Mouse (Mus musculus) heart, embryonic 15.5 days (tissue): ENCODE results near the gene Tmem170b. TPM values are rescaled to one million over a fixed set of nuclear protein-coding genes. Genes with fewer than 3 reads are reported as not detected.

ENCODE experiments used
- ATAC-seq: fragments of 200-750 bp; cut with Nextera tagmentation; replicated peaks from 2 replicates; pipeline ENCODE4 v1.8.0; 2017; ENCODE audit warnings: low read depth, moderate TSS enrichment; ENCODE audit not compliant: insufficient number of reproducible peaks, insufficient read depth, low FRiP score
- H3K27ac ChIP-seq: fragments of 300-500 bp; sonication (generic); 2 replicates; pipeline ENCODE4 v1.5.1; 2015; ENCODE audit warnings: mild to moderate bottlenecking, inconsistent platforms
- H3K27me3 ChIP-seq: fragments of 300-500 bp; sonication (generic); 2 replicates; pipeline ENCODE4 v1.6.1; 2015; ENCODE audit warnings: inconsistent platforms
- H3K36me3 ChIP-seq: fragments of 300-500 bp; sonication (generic); 2 replicates; pipeline ENCODE4 v1.6.1; 2015; ENCODE audit warnings: mild to moderate bottlenecking, inconsistent platforms
- H3K4me1 ChIP-seq: fragments of 300-500 bp; sonication (generic); replicated peaks from 2 replicates; pipeline ENCODE4 v1.6.1; 2015; ENCODE audit warnings: inconsistent platforms
- H3K4me2 ChIP-seq: fragments of 300-500 bp; sonication (generic); 2 replicates; pipeline ENCODE4 v1.6.1; 2015; ENCODE audit warnings: inconsistent platforms, mild to moderate bottlenecking, moderate library complexity
- H3K4me3 ChIP-seq: fragments of 300-500 bp; sonication (generic); 2 replicates; pipeline ENCODE4 v1.5.1; 2015; ENCODE audit warnings: mild to moderate bottlenecking, inconsistent platforms
- H3K9ac ChIP-seq: fragments of 300-500 bp; sonication (generic); 2 replicates; pipeline ENCODE4 v1.6.1; 2015; ENCODE audit warnings: mild to moderate bottlenecking, inconsistent platforms
- H3K9me3 ChIP-seq: fragments of 300-500 bp; sonication (generic); replicated peaks from 2 replicates; pipeline ENCODE4 v1.6.1; 2016; ENCODE audit warnings: inconsistent platforms
- WGBS: fragments of 180-500 bp; shearing (Covaris S2); methylation state at CpG from one replicate; pipeline ENCODE4 v1.1.7; 2015; ENCODE audit warnings: mixed read lengths; 5-methylcytosine and 5-hydroxymethylcytosine counted together
- polyA plus RNA-seq: library from polyadenylated mRNA; unstranded; fragments of >200 nt; fragmentation: Nextera tagmentation; extraction: Ambion mirVana; gene quantifications from 2 replicates; pipeline ENCODE4 v1.2.1, GENCODE M21; 2015

Tmem170b gene
- polyA plus RNA-seq, 1 experiment from 2014 or later, result 11.2 TPM

GRCm38 (mm10) chr13:41645483-41645859 lies 39.8 kb downstream of the Tmem170b start:
- Histone ChIP-seq H3K36me3 (no peaks in the 10 kb centered on the region), H3K27me3 (no peaks in the 10 kb centered on the region), H3K9ac (no peak overlapping the region), H3K27ac (no peak overlapping the region), H3K4me2 (no peak overlapping the region), H3K9me3 (no peaks in the 10 kb centered on the region), H3K4me1 (peaks cover 34% of the 10 kb centered on the region), H3K4me3 (no peak overlapping the region)
- ATAC-seq, result no peak
- WGBS, result 55% methylated on average over 5 of the region's 5 CpGs

- no peak overlapping the region for H3K4me2 ChIP-seq
- H3K27ac ChIP-seq, result no peak overlapping the region
- WGBS, result 83% methylated on average over 6 of the region's 6 CpGs
- no peaks in the 10 kb centered on the region for H3K27me3 ChIP-seq
- no peaks in the 10 kb centered on the region for H3K36me3 ChIP-seq
- no peak overlapping the region for H3K4me3 ChIP-seq
- H3K9me3 ChIP-seq, result no peaks in the 10 kb centered on the region
- H3K9ac ChIP-seq, result no peak overlapping the region
- peaks cover 34% of the 10 kb centered on the region for H3K4me1 ChIP-seq
- no peak for ATAC-seq
These were observed 42.3 kb downstream of the Tmem170b start for GRCm38 (mm10) chr13:41647976-41648375.

- WGBS, result 72% methylated on average over 7 of the region's 7 CpGs
- Histone ChIP-seq H3K27me3 (no peaks in the 10 kb centered on the region), H3K4me1 (peaks cover 12% of the 10 kb centered on the region), H3K4me3 (no peak overlapping the region), H3K36me3 (no peaks in the 10 kb centered on the region), H3K9ac (no peak overlapping the region), H3K4me2 (no peak overlapping the region), H3K9me3 (no peaks in the 10 kb centered on the region), H3K27ac (no peak overlapping the region)
- no peak for ATAC-seq
These were observed 45.0 kb downstream of the Tmem170b start for GRCm38 (mm10) chr13:41650665-41651064.

DNA sequence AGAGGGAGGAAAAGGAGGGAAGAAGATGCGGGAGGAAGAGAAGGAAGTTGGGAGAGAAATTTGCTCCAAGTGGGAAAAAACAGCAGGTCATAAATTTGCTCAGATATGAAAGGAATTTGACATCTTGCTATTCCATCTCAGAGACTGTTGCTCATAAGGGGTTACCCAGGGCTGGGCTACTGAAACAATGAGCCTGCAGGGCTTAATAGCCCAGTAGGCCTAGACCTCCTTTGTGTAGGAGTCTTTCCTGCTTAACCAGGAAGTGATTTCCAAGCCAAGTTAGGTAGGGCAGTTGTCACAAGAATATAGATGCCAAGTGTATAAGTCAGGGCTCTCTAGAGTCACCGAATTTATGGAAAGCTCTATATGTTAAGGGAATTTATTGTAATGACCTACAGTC lies 48.1 kb downstream of the Tmem170b start:
- peaks cover 15% of the 10 kb centered on the region for H3K4me1 ChIP-seq
- no peaks in the 10 kb centered on the region for H3K9me3 ChIP-seq
- H3K36me3 ChIP-seq, result no peaks in the 10 kb centered on the region
- H3K27me3 ChIP-seq, result no peaks in the 10 kb centered on the region
- WGBS, result 81% methylated on average over 2 of the region's 2 CpGs
- ATAC-seq, result no peak
- no peak overlapping the region for H3K27ac ChIP-seq
- H3K9ac ChIP-seq, result no peak overlapping the region
- no peak overlapping the region for H3K4me2 ChIP-seq
- H3K4me3 ChIP-seq, result no peak overlapping the region

GRCm38 (mm10) chr13:41655576-41656090 lies 49.9 kb downstream of the Tmem170b start:
- H3K9ac ChIP-seq, result no peak overlapping the region
- H3K27ac ChIP-seq, result peak overlapping the region; percentile 48

GRCm38 (mm10) chr13:41660052-41660793 lies 54.5 kb downstream of the Tmem170b start:
- H3K36me3 ChIP-seq, result no peaks in the 10 kb centered on the region
- no peak overlapping the region for H3K27ac ChIP-seq
- ATAC-seq, result no peak
- H3K4me2 ChIP-seq, result no peak overlapping the region
- H3K4me3 ChIP-seq, result no peak overlapping the region
- no peaks in the 10 kb centered on the region for H3K9me3 ChIP-seq
- H3K4me1 ChIP-seq, result peaks cover 33% of the 10 kb centered on the region
- H3K9ac ChIP-seq, result no peak overlapping the region
- H3K27me3 ChIP-seq, result no peaks in the 10 kb centered on the region
- WGBS, result 64% methylated on average over 11 of the region's 11 CpGs

More at GRCm38 (mm10) chr13:41655576-41656090, 49.9 kb downstream of the Tmem170b start:
- Histone ChIP-seq H3K4me1 (peaks cover 22% of the 10 kb centered on the region), H3K36me3 (no peaks in the 10 kb centered on the region), H3K27me3 (no peaks in the 10 kb centered on the region), H3K4me3 (no peak overlapping the region), H3K9me3 (no peaks in the 10 kb centered on the region), H3K4me2 (no peak overlapping the region)
- WGBS, result 33% methylated on average over 10 of the region's 10 CpGs
- ATAC-seq, result no peak

DNA sequence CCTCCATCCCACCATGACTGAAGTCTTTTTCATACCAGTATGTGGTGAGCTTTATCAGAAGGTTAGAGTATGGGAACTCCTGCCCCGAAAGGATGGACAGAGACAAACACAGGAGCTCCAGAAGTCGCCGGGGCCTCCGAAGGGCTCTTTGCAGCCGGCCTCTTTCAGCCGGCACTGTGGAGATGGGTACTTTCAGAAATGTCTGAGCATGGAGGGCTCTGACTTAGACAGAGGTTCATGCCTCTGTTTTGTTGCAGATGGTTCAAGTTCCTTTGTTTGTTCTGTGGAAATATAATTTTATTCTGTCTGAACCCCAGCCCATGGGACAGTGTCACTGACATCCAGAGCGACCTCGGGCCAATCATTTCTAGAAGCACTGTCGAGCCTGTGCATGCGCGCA lies 55.4 kb downstream of the Tmem170b start:
- Histone ChIP-seq H3K27me3 (no peaks in the 10 kb centered on the region), H3K4me2 (no peak overlapping the region), H3K4me3 (no peak overlapping the region), H3K27ac (no peak overlapping the region), H3K4me1 (peaks cover 37% of the 10 kb centered on the region), H3K9ac (no peak overlapping the region), H3K9me3 (no peaks in the 10 kb centered on the region), H3K36me3 (no peaks in the 10 kb centered on the region)
- ATAC-seq, result no peak
- 87% methylated on average over 11 of the region's 11 CpGs for WGBS

- H3K9me3 ChIP-seq, result no peaks in the 10 kb centered on the region
- 46% methylated on average over 17 of the region's 17 CpGs for WGBS
- no peaks in the 10 kb centered on the region for H3K27me3 ChIP-seq
- no peak overlapping the region for H3K9ac ChIP-seq
- peaks cover 37% of the 10 kb centered on the region for H3K4me1 ChIP-seq
- H3K4me2 ChIP-seq, result peak overlapping the region; percentile 23
- H3K36me3 ChIP-seq, result no peaks in the 10 kb centered on the region
- H3K4me3 ChIP-seq, result no peak overlapping the region
- ATAC-seq, result peak; percentile 79
- peak overlapping the region; percentile 74 for H3K27ac ChIP-seq
These were observed 56.8 kb downstream of the Tmem170b start for GRCm38 (mm10) chr13:41662401-41663070.

DNA sequence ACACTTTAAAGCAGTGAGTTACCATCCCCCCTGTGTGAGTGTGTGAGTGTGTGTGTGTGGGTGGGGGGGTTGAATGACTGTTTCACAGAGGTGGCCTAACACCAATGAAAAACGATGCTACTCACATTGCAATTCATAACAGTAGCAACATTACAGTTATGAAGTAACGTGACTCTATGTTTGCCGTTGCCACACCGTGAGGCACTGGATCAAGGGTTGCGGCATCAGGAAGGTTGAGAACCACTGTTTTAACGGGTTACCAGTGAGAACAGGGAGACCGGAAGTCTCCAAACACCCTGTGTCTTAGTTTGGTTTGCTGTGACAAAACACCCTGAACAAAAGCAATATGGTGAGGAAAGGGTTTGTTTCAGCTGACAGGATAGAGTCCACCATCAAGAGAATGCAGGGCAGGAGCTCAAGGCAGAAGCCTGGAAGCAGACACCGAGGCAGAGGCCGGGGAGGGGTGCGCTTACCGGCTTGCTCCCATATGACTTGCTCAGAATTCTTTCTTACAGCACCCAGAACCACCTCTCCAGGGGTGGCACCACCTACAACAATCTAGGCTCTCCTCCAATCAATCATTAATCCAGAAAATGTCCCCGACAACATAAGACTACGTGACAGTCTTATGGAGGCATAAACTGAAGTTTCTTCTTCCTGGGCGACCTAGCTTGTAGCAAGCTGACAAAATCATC lies 57.9 kb downstream of the Tmem170b start:
- Histone ChIP-seq H3K4me1 (peaks cover 34% of the 10 kb centered on the region), H3K9me3 (no peaks in the 10 kb centered on the region), H3K9ac (no peak overlapping the region), H3K27me3 (no peaks in the 10 kb centered on the region), H3K27ac (0 out of 2 replicates have a peak overlapping the region, but pooled peaks have one; percentile 8), H3K36me3 (no peaks in the 10 kb centered on the region), H3K4me2 (no peak overlapping the region), H3K4me3 (no peak overlapping the region)
- 90% methylated on average over 14 of the region's 14 CpGs for WGBS
- ATAC-seq, result no peak

GRCm38 (mm10) chr13:41669951-41670350 lies 64.2 kb downstream of the Tmem170b start:
- H3K4me3 ChIP-seq, result no peak overlapping the region
- peaks cover 33% of the 10 kb centered on the region for H3K4me1 ChIP-seq
- no peak overlapping the region for H3K9ac ChIP-seq
- no peak for ATAC-seq
- H3K27me3 ChIP-seq, result no peaks in the 10 kb centered on the region
- H3K4me2 ChIP-seq, result no peak overlapping the region
- peak overlapping the region; percentile 54 for H3K27ac ChIP-seq
- WGBS, result 66% methylated on average over 2 of the region's 2 CpGs
- H3K36me3 ChIP-seq, result no peaks in the 10 kb centered on the region
- no peaks in the 10 kb centered on the region for H3K9me3 ChIP-seq

GRCm38 (mm10) chr13:41670386-41671130 lies 64.9 kb downstream of the Tmem170b start:
- no peak overlapping the region for H3K9ac ChIP-seq
- WGBS, result 49% methylated on average over 7 of the region's 7 CpGs
- no peak overlapping the region for H3K4me2 ChIP-seq
- no peak for ATAC-seq
- H3K4me1 ChIP-seq, result peaks cover 30% of the 10 kb centered on the region
- H3K27me3 ChIP-seq, result no peaks in the 10 kb centered on the region
- H3K27ac ChIP-seq, result peak overlapping the region; percentile 54
- no peaks in the 10 kb centered on the region for H3K9me3 ChIP-seq
- no peaks in the 10 kb centered on the region for H3K36me3 ChIP-seq
- no peak overlapping the region for H3K4me3 ChIP-seq
